Mouse (Mus musculus) spleen, adult 2 months (tissue): ENCODE results near the gene Usp36. TPM values are rescaled to one million over a fixed set of nuclear protein-coding genes. Genes with fewer than 3 reads are reported as not detected.

Experiments used
- DNase-seq, 2 experiments: peaks; one replicate each; pipeline versions ENCODE4 v3.0.0 to v3.0.0-alpha.2; 2012 to 2021; ENCODE audit warnings: low spot score in 2 of 2, low read depth in 1 of 2
- H3K27ac ChIP-seq: fragments of 200-500 bp; 2 replicates; pipeline ENCODE4 v1.5.1; 2012; ENCODE audit warnings: low read length, inconsistent platforms; ENCODE audit not compliant: insufficient read depth
- H3K27me3 ChIP-seq: fragments of 200-500 bp; 2 replicates; pipeline ENCODE4 v1.6.1; 2012; ENCODE audit warnings: mild to moderate bottlenecking, moderate library complexity, low read length, inconsistent platforms; ENCODE audit not compliant: control insufficient read depth, insufficient read depth
- H3K36me3 ChIP-seq: fragments of 200-500 bp; 2 replicates; pipeline ENCODE4 v1.6.1; 2012; ENCODE audit warnings: mild to moderate bottlenecking, low read length, inconsistent platforms; ENCODE audit not compliant: control insufficient read depth, insufficient read depth
- H3K4me1 ChIP-seq: fragments of 200-500 bp; 2 replicates; pipeline ENCODE4 v1.6.1; 2011; ENCODE audit warnings: inconsistent platforms; ENCODE audit not compliant: control insufficient read depth, insufficient read depth, insufficient read length
- H3K4me3 ChIP-seq: fragments of 200-500 bp; 2 replicates; pipeline ENCODE4 v1.5.1; 2011; ENCODE audit warnings: mild to moderate bottlenecking, inconsistent platforms; ENCODE audit not compliant: insufficient read depth, insufficient read length; ENCODE audit errors: extremely low read depth
- CTCF ChIP-seq: fragments of 200-500 bp; IDR thresholded peaks from 2 replicates; pipeline ENCODE4 v1.5.1; 2011; ENCODE audit warnings: mild to moderate bottlenecking, inconsistent platforms; ENCODE audit not compliant: insufficient read depth, insufficient read length, insufficient replicate concordance; ENCODE audit errors: extremely low read depth
- POLR2A ChIP-seq: fragments of 200-500 bp; IDR thresholded peaks from 2 replicates; pipeline ENCODE4 v1.6.1; 2011; ENCODE audit warnings: low read depth, low read length, inconsistent platforms
- WGBS: fragments of 180-500 bp; shearing (Covaris S2); methylation state at CpG from one replicate; pipeline ENCODE4 v1.1.7; 2018; 5-methylcytosine and 5-hydroxymethylcytosine counted together
- polyA plus RNA-seq: library from polyadenylated mRNA; depleted of rRNA; stranded (reverse); fragments of >200 nt; gene quantifications from 2 replicates; pipeline ENCODE4 v1.2.3, GENCODE M21; 2012

Gene Usp36
- polyA plus RNA-seq, 1 experiment = 25.3 TPM

GRCm38 (mm10) chr11:118219066-118219465 lies 71.0 kb downstream of the Usp36 start:
- Histone ChIP-seq H3K4me3 (no peak overlapping the region), H3K4me1 (peaks cover 60% of the 10 kb centered on the region), H3K36me3 (no peaks in the 10 kb centered on the region), H3K27ac (peak overlapping the region; percentile 69), H3K27me3 (no peaks in the 10 kb centered on the region)
- TF ChIP-seq CTCF (no peak), POLR2A (no peak)
- no peak for DNase-seq
- 68% methylated on average over 4 of the region's 4 CpGs for WGBS

- Histone ChIP-seq H3K27me3 (no peaks in the 10 kb centered on the region), H3K4me3 (no peak overlapping the region), H3K4me1 (peaks cover 66% of the 10 kb centered on the region), H3K36me3 (no peaks in the 10 kb centered on the region), H3K27ac (peak overlapping the region; percentile 76)
- TF ChIP-seq POLR2A = no peak
- TF ChIP-seq CTCF = no peak
- DNase-seq = no peak
- WGBS = 82% methylated on average over 6 of the region's 6 CpGs
Observed at GRCm38 (mm10) chr11:118216468-118216867, 73.6 kb downstream of the Usp36 start.

- 48% methylated on average over 5 of the region's 5 CpGs for WGBS
- TF ChIP-seq CTCF (no peak), POLR2A (no peak)
- Histone ChIP-seq H3K27ac (peak overlapping the region; percentile 76), H3K36me3 (no peaks in the 10 kb centered on the region), H3K27me3 (no peaks in the 10 kb centered on the region), H3K4me3 (no peak overlapping the region), H3K4me1 (peaks cover 69% of the 10 kb centered on the region)
- no peak for DNase-seq
Observed at GRCm38 (mm10) chr11:118215928-118216458, 74.1 kb downstream of the Usp36 start.

- H3K27me3 ChIP-seq = no peaks in the 10 kb centered on the region
- DNase-seq = peak in 1 of 2 experiments; percentile 40
- peak overlapping the region; percentile 22; the same call in 1 of the 2 replicates for H3K4me3 ChIP-seq
- TF ChIP-seq CTCF (no peak), POLR2A (no peak)
- WGBS = 21% methylated on average over 7 of the region's 7 CpGs
- peaks cover 84% of the 10 kb centered on the region for H3K4me1 ChIP-seq
- no peaks in the 10 kb centered on the region for H3K36me3 ChIP-seq
- H3K27ac ChIP-seq = peak overlapping the region; percentile 93
Observed at GRCm38 (mm10) chr11:118212636-118213112, 77.4 kb downstream of the Usp36 start.

- peak; percentile 66 to 82 for DNase-seq
- TF ChIP-seq POLR2A (peak; percentile 49), CTCF (no peak)
- peaks cover 86% of the 10 kb centered on the region for H3K4me1 ChIP-seq
- 16% methylated on average over 10 of the region's 10 CpGs for WGBS
- peak overlapping the region; percentile 93 for H3K27ac ChIP-seq
- no peaks in the 10 kb centered on the region for H3K36me3 ChIP-seq
- peak overlapping the region; percentile 41 for H3K4me3 ChIP-seq
- H3K27me3 ChIP-seq = no peaks in the 10 kb centered on the region
Observed at GRCm38 (mm10) chr11:118211749-118212635, 78.1 kb downstream of the Usp36 start.

- peak in 1 of 2 experiments; percentile 58 for DNase-seq
- 18% methylated on average over 5 of the region's 5 CpGs for WGBS
- H3K27ac ChIP-seq = peak overlapping the region; percentile 93
- H3K4me1 ChIP-seq = peaks cover 84% of the 10 kb centered on the region
- H3K36me3 ChIP-seq = no peaks in the 10 kb centered on the region
- no peak for TF ChIP-seq CTCF
- no peak for TF ChIP-seq POLR2A
- H3K4me3 ChIP-seq = peak overlapping the region; percentile 19; the same call in 1 of the 2 replicates
- H3K27me3 ChIP-seq = no peaks in the 10 kb centered on the region
Observed at GRCm38 (mm10) chr11:118210962-118211361, 79.1 kb downstream of the Usp36 start.
